Mouse (Mus musculus) kidney, postnatal 0 days (tissue): ENCODE measurements at regions not wholly inside any gene's neighbourhood (a gene's known extent, or its start where the extent isn't known, plus 50 kb on each side); places are given as distances from the start of the nearest gene placed in this dataset.

Source experiments
- ATAC-seq: fragments of 200-750 bp; cut with Nextera tagmentation; replicated peaks from 2 replicates; pipeline ENCODE4 v1.8.0; 2017; ENCODE audit warnings: low read depth, moderate number of reproducible peaks, moderate TSS enrichment, moderate library complexity; ENCODE audit not compliant: low FRiP score
- DNase-seq: peaks from one replicate; pipeline ENCODE4 v3.0.0-alpha.2; 2016; ENCODE audit warnings: low spot score
- H3K27ac ChIP-seq: fragments of 300-500 bp; sonication (generic); 2 replicates; pipeline ENCODE4 v1.5.1; 2014; ENCODE audit warnings: mild to moderate bottlenecking
- H3K27me3 ChIP-seq: fragments of 300-500 bp; sonication (generic); 2 replicates; pipeline ENCODE4 v1.6.1; 2014; ENCODE audit warnings: low read length, mixed read lengths; ENCODE audit not compliant: insufficient read depth
- H3K36me3 ChIP-seq: fragments of 300-500 bp; sonication (generic); 2 replicates; pipeline ENCODE4 v1.6.1; 2014; ENCODE audit warnings: low read length, mixed read lengths; ENCODE audit not compliant: insufficient read depth
- H3K4me1 ChIP-seq: fragments of 300-500 bp; sonication (generic); replicated peaks from 2 replicates; pipeline ENCODE4 v1.6.1; 2014; ENCODE audit warnings: antibody characterized with exemption, low read length, mixed read lengths; ENCODE audit not compliant: insufficient read depth
- H3K4me2 ChIP-seq: fragments of 300-500 bp; sonication (generic); 2 replicates; pipeline ENCODE4 v1.6.1; 2014; ENCODE audit warnings: mild to moderate bottlenecking, low read length, moderate library complexity, mixed read lengths
- H3K4me3 ChIP-seq: fragments of 300-500 bp; sonication (generic); replicated peaks from 2 replicates; pipeline ENCODE4 v1.5.1; 2014; ENCODE audit warnings: low read depth, low read length
- H3K9ac ChIP-seq: fragments of 300-500 bp; sonication (generic); 2 replicates; pipeline ENCODE4 v1.6.1; 2014; ENCODE audit warnings: low read depth, low read length
- H3K9me3 ChIP-seq: fragments of 300-500 bp; sonication (generic); replicated peaks from 2 replicates; pipeline ENCODE4 v1.6.1; 2016; ENCODE audit warnings: low read length, inconsistent platforms, mixed read lengths
- CTCF ChIP-seq: IDR thresholded peaks from 2 replicates; pipeline ENCODE4 v1.5.1; 2016; ENCODE audit warnings: antibody characterized with exemption, low read depth, mild to moderate bottlenecking, moderate library complexity
- WGBS: fragments of 180-500 bp; shearing (Covaris S2); extraction: QIAGEN DNeasy Blood & Tissue Kit; methylation state at CpG from one replicate; pipeline ENCODE4 v1.1.7; 2014; 5-methylcytosine and 5-hydroxymethylcytosine counted together

GRCm38 (mm10) chr10:26679500-26680227 is 73.6 kb upstream of the Arhgap18 start:
- Histone ChIP-seq H3K27me3 (no peaks in the 10 kb centered on the region), H3K9ac (no peak overlapping the region), H3K27ac (no peak overlapping the region), H3K9me3 (no peaks in the 10 kb centered on the region), H3K36me3 (no peaks in the 10 kb centered on the region), H3K4me3 (no peak overlapping the region), H3K4me2 (no peak overlapping the region), H3K4me1 (no peaks in the 10 kb centered on the region)
- no peak for ATAC-seq
- DNase-seq = no peak
- no peak for TF ChIP-seq CTCF
- 53% methylated on average over 4 of the region's 4 CpGs for WGBS

GRCm38 (mm10) chr10:26694761-26695160 is 58.5 kb upstream of the Arhgap18 start:
- Histone ChIP-seq H3K4me3 (no peak overlapping the region), H3K4me1 (no peaks in the 10 kb centered on the region; the same call in 1 of the 2 replicates), H3K27ac (no peak overlapping the region), H3K9me3 (no peaks in the 10 kb centered on the region), H3K27me3 (no peaks in the 10 kb centered on the region), H3K9ac (no peak overlapping the region), H3K4me2 (peak overlapping the region; percentile 56; the same call in 1 of the 2 replicates), H3K36me3 (no peaks in the 10 kb centered on the region)
- ATAC-seq = no peak
- 77% methylated on average over 2 of the region's 2 CpGs for WGBS
- DNase-seq = no peak
- TF ChIP-seq CTCF = no peak

- peak overlapping the region; percentile 56 for H3K4me2 ChIP-seq
- H3K27me3 ChIP-seq = no peaks in the 10 kb centered on the region
- peak; percentile 52; the same call in 1 of the 2 replicates for ATAC-seq
- H3K9ac ChIP-seq = no peak overlapping the region
- DNase-seq = peak; percentile 35
- H3K36me3 ChIP-seq = no peaks in the 10 kb centered on the region
- WGBS = 3% methylated on average over 25 of the region's 25 CpGs
- H3K27ac ChIP-seq = no peak overlapping the region
- no peak for TF ChIP-seq CTCF
- no peaks in the 10 kb centered on the region for H3K9me3 ChIP-seq
- peak overlapping the region; percentile 22 for H3K4me3 ChIP-seq
- no peaks in the 10 kb centered on the region; the same call in 1 of the 2 replicates for H3K4me1 ChIP-seq
Measured at GRCm38 (mm10) chr10:26695212-26695933, 57.8 kb upstream of the Arhgap18 start.
